Mouse (Mus musculus): ENCODE results near the gene Bex3. TPM values are rescaled to one million over a fixed set of nuclear protein-coding genes. Genes with fewer than 3 reads are reported as not detected.

The Bex3 gene
- polyA plus RNA-seq, 1 experiment from 2014 or later: 523 TPM

DNA sequence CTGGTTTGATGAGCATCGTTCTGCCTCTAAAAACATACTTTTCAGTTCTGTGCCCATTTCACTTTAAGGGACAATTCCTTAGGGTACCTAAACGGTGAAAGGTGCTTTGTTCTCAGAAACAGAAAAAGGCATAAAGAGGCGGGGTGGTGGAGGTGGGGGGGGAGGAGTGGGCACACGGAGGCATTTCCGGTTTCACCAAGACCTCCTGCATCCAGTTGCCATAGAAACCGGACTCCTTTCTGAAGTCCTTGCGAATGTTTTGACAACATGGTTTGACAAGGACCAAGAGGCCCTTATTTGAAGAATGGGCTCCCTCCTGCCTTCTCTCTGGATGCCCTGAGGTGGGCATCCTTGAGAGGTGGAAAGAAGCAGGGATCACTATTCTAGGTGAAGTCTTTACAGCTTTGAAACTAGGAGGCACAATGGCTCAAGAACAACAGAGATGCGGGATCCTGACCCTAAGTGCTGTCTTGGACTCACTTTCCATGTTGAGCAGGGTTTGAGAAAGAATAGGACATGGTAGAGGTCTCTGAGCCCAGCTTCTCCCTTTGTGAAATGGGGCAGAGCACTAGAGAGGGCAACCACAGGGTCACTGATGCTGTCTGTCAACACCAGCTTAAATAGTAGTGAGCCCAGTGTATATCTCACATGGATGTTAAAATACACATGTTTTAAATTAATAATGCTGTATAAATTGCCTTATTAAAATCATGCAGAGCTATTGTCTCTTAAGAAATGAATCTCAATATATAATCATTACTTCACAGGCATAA lies 43.9 kb downstream of the Bex3 start:
- ATAC-seq (ENCODE audit: insufficient read depth) (no peak), DNase-seq (peak; percentile 16)
- WGBS: 22% methylated on average over 8 of the region's 8 CpGs
- no peak overlapping the region for H3K9ac ChIP-seq
- no peak overlapping the region for H3K4me2 ChIP-seq
- H3K4me1 ChIP-seq (ENCODE audit: insufficient read depth): no peaks in the 10 kb centered on the region
- no peak overlapping the region for H3K27ac ChIP-seq (ENCODE audit: low read depth)
- H3K9me3 ChIP-seq (ENCODE audit: low read depth, low read length): no peaks in the 10 kb centered on the region
- no peak overlapping the region for H3K4me3 ChIP-seq (ENCODE audit: low read depth, low read length)
- no peaks in the 10 kb centered on the region for H3K27me3 ChIP-seq (ENCODE audit: insufficient read depth, low read length)
- TF ChIP-seq CTCF (IDR thresholded peaks at IDR 0.05; ENCODE audit: low read depth): no peak
- H3K36me3 ChIP-seq (ENCODE audit: insufficient read depth): no peaks in the 10 kb centered on the region

DNA sequence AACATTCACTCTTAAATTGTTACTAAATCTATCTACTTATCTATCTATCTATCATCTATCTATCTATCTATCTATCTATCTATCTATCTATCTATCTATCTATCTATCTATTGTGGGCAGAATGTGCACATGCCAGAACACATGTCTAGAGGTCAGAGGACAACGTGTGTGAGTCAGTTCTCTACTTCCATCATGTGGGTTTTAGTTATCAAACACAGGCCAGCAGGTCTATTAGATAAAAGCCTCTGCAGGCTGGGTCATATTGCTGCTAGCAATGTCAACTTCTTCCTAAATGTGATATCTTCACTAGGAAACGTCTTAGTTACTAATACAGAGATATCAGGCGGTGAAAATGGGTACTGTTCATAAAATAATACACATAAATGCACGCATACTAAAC lies 49.9 kb downstream of the Bex3 start:
- DNase-seq: no peak

More for the DNA sequence above, 49.9 kb downstream of the Bex3 start:
- no peak for ATAC-seq (ENCODE audit: insufficient read depth)
- no peak for TF ChIP-seq CTCF (IDR thresholded peaks at IDR 0.05; ENCODE audit: low read depth)
- 59% methylated on average over 4 of the region's 4 CpGs for WGBS
- Histone ChIP-seq H3K9me3 (ENCODE audit: low read depth, low read length) (no peaks in the 10 kb centered on the region), H3K27me3 (ENCODE audit: insufficient read depth, low read length) (no peaks in the 10 kb centered on the region), H3K27ac (ENCODE audit: low read depth) (no peak overlapping the region), H3K9ac (no peak overlapping the region), H3K4me2 (no peak overlapping the region), H3K4me1 (ENCODE audit: insufficient read depth) (no peaks in the 10 kb centered on the region), H3K36me3 (ENCODE audit: insufficient read depth) (no peaks in the 10 kb centered on the region), H3K4me3 (ENCODE audit: low read depth, low read length) (no peak overlapping the region)

Other genes with a start within 250 kb of the Bex3 start
- gene Arxes1, start 236.9 kb upstream of the Bex3 start, polyA plus RNA-seq (2014; fragmentation: Nextera tagmentation; extraction: Ambion mirVana): 31.1 and 32.9 TPM in 2 replicates
- 55.6 and 64.8 TPM in 2 replicates for gene Bex2, start 202.0 kb upstream of the Bex3 start, polyA plus RNA-seq (2014; fragmentation: Nextera tagmentation; extraction: Ambion mirVana)
- 0.12 TPM in 1 of 2 replicates, not detected in the other for gene Nxf3, start 185.0 kb upstream of the Bex3 start, polyA plus RNA-seq (2014; fragmentation: Nextera tagmentation; extraction: Ambion mirVana)
- 128 and 138 TPM in 2 replicates for gene Bex4, start 131.3 kb upstream of the Bex3 start, polyA plus RNA-seq (2014; fragmentation: Nextera tagmentation; extraction: Ambion mirVana)
- 193 and 206 TPM in 2 replicates for gene Tceal8, start 97.9 kb upstream of the Bex3 start, polyA plus RNA-seq (2014; fragmentation: Nextera tagmentation; extraction: Ambion mirVana)
- 1.1 and 1.6 TPM in 2 replicates for gene Tceal5, start 66.4 kb upstream of the Bex3 start, polyA plus RNA-seq (2014; fragmentation: Nextera tagmentation; extraction: Ambion mirVana)
- 0.20 and 0.51 TPM in 2 replicates for gene Tceal7, start 55.5 kb upstream of the Bex3 start, polyA plus RNA-seq (2014; fragmentation: Nextera tagmentation; extraction: Ambion mirVana)
- 82.9 and 85.9 TPM in 2 replicates for gene Bex1, start 54.7 kb upstream of the Bex3 start, polyA plus RNA-seq (2014; fragmentation: Nextera tagmentation; extraction: Ambion mirVana)
- 592 and 639 TPM in 2 replicates for gene Tceal9, start 25.2 kb upstream of the Bex3 start, polyA plus RNA-seq (2014; fragmentation: Nextera tagmentation; extraction: Ambion mirVana)
- gene Kir3dl1, start 247.7 kb downstream of the Bex3 start, polyA plus RNA-seq (2014; fragmentation: Nextera tagmentation; extraction: Ambion mirVana): not detected in 2 replicates

All from lung, embryonic 14.5 days (tissue).